Mouse (Mus musculus): ENCODE data around the gene As3mt.

The As3mt gene

GRCm38 (mm10) chr19:46707296-46708151 lies at the start of gene As3mt:
Gene As3mt, plus strand, starts transcription at chr19:46707458.
- DNase-seq (ENCODE audit: low read depth in 2 of 2, low spot score in 2 of 2) = peak; percentile 9 to 34

GRCm38 (mm10) chr19:46658348-46658747 lies 48.9 kb upstream of the As3mt start:
- DNase-seq (ENCODE audit: low read depth in 2 of 2, low spot score in 2 of 2) = no peak

- DNase-seq (ENCODE audit: low read depth in 2 of 2, low spot score in 2 of 2) = no peak
Observed at GRCm38 (mm10) chr19:46658851-46659250, 48.4 kb upstream of the As3mt start.

- DNase-seq (ENCODE audit: low read depth in 2 of 2, low spot score in 2 of 2) = no peak
Observed at GRCm38 (mm10) chr19:46661511-46661910, 45.7 kb upstream of the As3mt start.

- DNase-seq (ENCODE audit: low read depth in 2 of 2, low spot score in 2 of 2) = no peak
Observed at GRCm38 (mm10) chr19:46662214-46662613, 45.0 kb upstream of the As3mt start.

GRCm38 (mm10) chr19:46662784-46663183 lies 44.5 kb upstream of the As3mt start:
- DNase-seq (ENCODE audit: low read depth in 2 of 2, low spot score in 2 of 2) = no peak

- DNase-seq (ENCODE audit: low read depth in 2 of 2, low spot score in 2 of 2) = no peak
Observed at GRCm38 (mm10) chr19:46665474-46665873, 41.8 kb upstream of the As3mt start.

- DNase-seq (ENCODE audit: low read depth in 2 of 2, low spot score in 2 of 2) = no peak
Observed at GRCm38 (mm10) chr19:46667300-46667699, 40.0 kb upstream of the As3mt start.

GRCm38 (mm10) chr19:46668263-46668662 lies 39.0 kb upstream of the As3mt start:
- no peak for DNase-seq (ENCODE audit: low read depth in 2 of 2, low spot score in 2 of 2)

- no peak for DNase-seq (ENCODE audit: low read depth in 2 of 2, low spot score in 2 of 2)
Observed at GRCm38 (mm10) chr19:46669802-46670201, 37.5 kb upstream of the As3mt start.

- DNase-seq (ENCODE audit: low read depth in 2 of 2, low spot score in 2 of 2) = peak; percentile 16 to 28
Observed at GRCm38 (mm10) chr19:46670691-46671090, 36.6 kb upstream of the As3mt start.

- DNase-seq (ENCODE audit: low read depth in 2 of 2, low spot score in 2 of 2) = no peak
Observed at GRCm38 (mm10) chr19:46672766-46673418, 34.4 kb upstream of the As3mt start, which contains the start of gene Cyp17a1. Gene Cyp17a1, minus strand, starts transcription at chr19:46673172.

- no peak for DNase-seq (ENCODE audit: low read depth in 2 of 2, low spot score in 2 of 2)
Observed at GRCm38 (mm10) chr19:46675641-46676040, 31.6 kb upstream of the As3mt start.

GRCm38 (mm10) chr19:46679720-46680383 lies 27.4 kb upstream of the As3mt start:
- DNase-seq (ENCODE audit: low read depth in 2 of 2, low spot score in 2 of 2) = no peak

- DNase-seq (ENCODE audit: low read depth in 2 of 2, low spot score in 2 of 2) = peak; percentile 62 to 71
Observed at GRCm38 (mm10) chr19:46689460-46690372, 17.5 kb upstream of the As3mt start, which contains the start of gene Borcs7. Gene Borcs7, plus strand, starts transcription at chr19:46689906.

GRCm38 (mm10) chr19:46690387-46690786 lies 16.9 kb upstream of the As3mt start:
- no peak for DNase-seq (ENCODE audit: low read depth in 2 of 2, low spot score in 2 of 2)

GRCm38 (mm10) chr19:46691078-46691477 lies 16.2 kb upstream of the As3mt start:
- DNase-seq (ENCODE audit: low read depth in 2 of 2, low spot score in 2 of 2) = no peak

GRCm38 (mm10) chr19:46693146-46693545 lies 14.1 kb upstream of the As3mt start:
- DNase-seq (ENCODE audit: low read depth in 2 of 2, low spot score in 2 of 2) = no peak

GRCm38 (mm10) chr19:46696482-46696881 lies 10.8 kb upstream of the As3mt start:
- no peak for DNase-seq (ENCODE audit: low read depth in 2 of 2, low spot score in 2 of 2)

- no peak for DNase-seq (ENCODE audit: low read depth in 2 of 2, low spot score in 2 of 2)
Observed at GRCm38 (mm10) chr19:46696943-46697342, 10.3 kb upstream of the As3mt start.
